Mouse (Mus musculus) E14TG2a.4 (cell line): ENCODE measurements around the gene Rab44.

ENCODE experiments used
- CTCF ChIP-seq: conservative IDR thresholded peaks from 2 replicates; pipeline ENCODE4 v1.5.1; 2014; ENCODE audit warnings: low read length
- NANOG ChIP-seq: IDR thresholded peaks from 2 replicates; pipeline ENCODE4 v1.6.1; 2014; ENCODE audit warnings: borderline replicate concordance, low read length, mixed read lengths
- POU5F1 ChIP-seq: IDR thresholded peaks from 2 replicates; pipeline ENCODE4 v1.6.1; 2014; ENCODE audit warnings: low read length, borderline replicate concordance

- TF ChIP-seq CTCF (no peak), NANOG (no peak), POU5F1 (no peak)
Observed at GRCm38 (mm10) chr17:29180406-29181127, 66.6 kb downstream of the Rab44 start.
